Mouse (Mus musculus) midbrain, embryonic 11.5 days (tissue): ENCODE measurements around the gene 1700020D05Rik. TPM values are rescaled to one million over a fixed set of nuclear protein-coding genes. Genes with fewer than 3 reads are reported as not detected.

Experiments used
- ATAC-seq: fragments of 200-750 bp; cut with Nextera tagmentation; 2 replicates; pipeline ENCODE4 v1.8.0; 2017; ENCODE audit warnings: moderate TSS enrichment, moderate library complexity; ENCODE audit not compliant: low FRiP score
- DNase-seq: peaks from one replicate; pipeline ENCODE4 v3.0.0; 2015; ENCODE audit warnings: low spot score; ENCODE audit errors: missing footprints
- H3K27ac ChIP-seq: fragments of 300-500 bp; sonication (generic); 2 replicates; pipeline ENCODE4 v1.5.1; 2014; ENCODE audit warnings: low read depth, low read length
- H3K27me3 ChIP-seq: fragments of 300-500 bp; sonication (generic); 2 replicates; pipeline ENCODE4 v1.6.1; 2014; ENCODE audit warnings: mild to moderate bottlenecking, low read length, moderate library complexity, mixed read lengths; ENCODE audit not compliant: control insufficient read depth, insufficient read depth
- H3K36me3 ChIP-seq: fragments of 300-500 bp; sonication (generic); 2 replicates; pipeline ENCODE4 v1.6.1; 2014; ENCODE audit warnings: mild to moderate bottlenecking, low read length, moderate library complexity, mixed read lengths; ENCODE audit not compliant: control insufficient read depth, insufficient read depth
- H3K4me1 ChIP-seq: fragments of 300-500 bp; sonication (generic); 2 replicates; pipeline ENCODE4 v1.6.1; 2014; ENCODE audit warnings: low read length; ENCODE audit not compliant: control insufficient read depth, insufficient read depth
- H3K4me2 ChIP-seq: fragments of 300-500 bp; sonication (generic); 2 replicates; pipeline ENCODE4 v1.6.1; 2014; ENCODE audit warnings: mild to moderate bottlenecking, moderate library complexity
- H3K4me3 ChIP-seq: fragments of 300-500 bp; sonication (generic); 2 replicates; pipeline ENCODE4 v1.5.1; 2014; ENCODE audit warnings: low read depth, low read length
- H3K9ac ChIP-seq: fragments of 300-500 bp; sonication (generic); 2 replicates; pipeline ENCODE4 v1.6.1; 2014; ENCODE audit warnings: low read length
- H3K9me3 ChIP-seq: fragments of 300-500 bp; sonication (generic); 2 replicates; pipeline ENCODE4 v1.6.1; 2016; ENCODE audit warnings: low read length; ENCODE audit not compliant: control insufficient read depth
- WGBS: fragments of 180-500 bp; shearing (Covaris S2); extraction: QIAGEN DNeasy Blood & Tissue Kit; methylation state at CpG from one replicate; pipeline ENCODE4 v1.1.7; 2014; 5-methylcytosine and 5-hydroxymethylcytosine counted together
- polyA plus RNA-seq: library from polyadenylated mRNA; unstranded; fragments of >200 nt; fragmentation: Nextera tagmentation; extraction: Ambion mirVana; gene quantifications from 2 replicates; pipeline ENCODE4 v1.2.1, GENCODE M21; 2014

The 1700020D05Rik gene
- polyA plus RNA-seq, 1 experiment from 2014 or later, result not detected

GRCm38 (mm10) chr19:5473720-5474119 is 29.9 kb downstream of the 1700020D05Rik start, which contains the start of gene Efemp2:
Gene Efemp2, plus strand, starts transcription at chr19:5473954.
- peak within 1 kb of the TSS; percentile 62 for H3K4me3 ChIP-seq
- H3K4me1 ChIP-seq, result peaks cover 15% of the 10 kb centered on the region
- 0 out of 2 replicates have a peak, but pooled peaks cover 2% of the 10 kb centered on the region for H3K27me3 ChIP-seq
- DNase-seq (peak; percentile 96), ATAC-seq (peak; percentile 78)
- H3K9me3 ChIP-seq, result no peaks in the 10 kb centered on the region
- H3K9ac ChIP-seq, result peak within 1 kb of the TSS; percentile 88
- H3K4me2 ChIP-seq, result peak within 1 kb of the TSS; percentile 95
- under 1% methylated on average over 22 of the region's 22 CpGs for WGBS
- H3K27ac ChIP-seq, result peak within 1 kb of the TSS; percentile 5; the same call in 1 of the 2 replicates
- H3K36me3 ChIP-seq, result no peaks in the 10 kb centered on the region

- DNase-seq, result no peak
- Histone ChIP-seq H3K4me2 (no peak overlapping the region), H3K9ac (no peak overlapping the region), H3K36me3 (no peaks in the 10 kb centered on the region), H3K4me1 (peaks cover 15% of the 10 kb centered on the region), H3K27ac (no peak overlapping the region), H3K27me3 (0 out of 2 replicates have a peak, but pooled peaks cover 2% of the 10 kb centered on the region), H3K9me3 (no peaks in the 10 kb centered on the region), H3K4me3 (no peak overlapping the region)
- ATAC-seq, result no peak
- WGBS, result 80% methylated on average over 3 of the region's 3 CpGs
Measured at GRCm38 (mm10) chr19:5472857-5473256, 30.7 kb downstream of the 1700020D05Rik start.

- Histone ChIP-seq H3K4me1 (peaks cover 15% of the 10 kb centered on the region), H3K27ac (no peak overlapping the region), H3K4me3 (no peak overlapping the region)
Measured at GRCm38 (mm10) chr19:5471846-5472245, 31.7 kb downstream of the 1700020D05Rik start.

GRCm38 (mm10) chr19:5468374-5468773 is 35.2 kb downstream of the 1700020D05Rik start, which contains the start of gene Ctsw:
Gene Ctsw, minus strand, starts transcription at chr19:5468507.
- 65% methylated on average over 5 of the region's 5 CpGs for WGBS
- H3K9ac ChIP-seq, result no peak within 1 kb of the TSS
- H3K9me3 ChIP-seq, result no peaks in the 10 kb centered on the region
- DNase-seq (no peak), ATAC-seq (no peak)
- H3K27ac ChIP-seq, result no peak within 1 kb of the TSS
- peaks cover 5% of the 10 kb centered on the region for H3K4me1 ChIP-seq
- H3K36me3 ChIP-seq, result 0 out of 2 replicates have a peak, but pooled peaks cover 4% of the 10 kb centered on the region
- H3K4me2 ChIP-seq, result no peak within 1 kb of the TSS
- H3K27me3 ChIP-seq, result 0 out of 2 replicates have a peak, but pooled peaks cover under 1% of the 10 kb centered on the region
- H3K4me3 ChIP-seq, result no peak within 1 kb of the TSS

More at GRCm38 (mm10) chr19:5471846-5472245, 31.7 kb downstream of the 1700020D05Rik start:
- H3K4me2 ChIP-seq, result no peak overlapping the region
- ATAC-seq (no peak), DNase-seq (no peak)
- no peak overlapping the region for H3K9ac ChIP-seq
- H3K27me3 ChIP-seq, result 0 out of 2 replicates have a peak, but pooled peaks cover 2% of the 10 kb centered on the region
- H3K36me3 ChIP-seq, result no peaks in the 10 kb centered on the region
- WGBS, result 53% methylated on average over 5 of the region's 5 CpGs
- H3K9me3 ChIP-seq, result no peaks in the 10 kb centered on the region

GRCm38 (mm10) chr19:5466916-5467500 is 36.6 kb downstream of the 1700020D05Rik start:
- DNase-seq, result no peak
- H3K9me3 ChIP-seq, result no peaks in the 10 kb centered on the region
- H3K36me3 ChIP-seq, result 0 out of 2 replicates have a peak, but pooled peaks cover 4% of the 10 kb centered on the region
- no peak for ATAC-seq
- H3K27me3 ChIP-seq, result no peaks in the 10 kb centered on the region
- no peak overlapping the region for H3K4me3 ChIP-seq
- no peak overlapping the region for H3K4me2 ChIP-seq
- H3K27ac ChIP-seq, result no peak overlapping the region
- whole genome bisulfite sequencing, result 94% methylated on average over 6 of the region's 6 CpGs
- peaks cover 5% of the 10 kb centered on the region for H3K4me1 ChIP-seq
- H3K9ac ChIP-seq, result no peak overlapping the region

- no peak for DNase-seq
- Histone ChIP-seq H3K4me2 (no peak overlapping the region), H3K9ac (no peak overlapping the region), H3K9me3 (no peaks in the 10 kb centered on the region), H3K4me1 (peaks cover 12% of the 10 kb centered on the region), H3K4me3 (no peak overlapping the region), H3K27ac (no peak overlapping the region), H3K27me3 (no peaks in the 10 kb centered on the region), H3K36me3 (0 out of 2 replicates have a peak, but pooled peaks cover 4% of the 10 kb centered on the region)
- WGBS, result 96% methylated on average over 8 of the region's 8 CpGs
- no peak for ATAC-seq
Measured at GRCm38 (mm10) chr19:5465037-5465436, 38.5 kb downstream of the 1700020D05Rik start.

GRCm38 (mm10) chr19:5463791-5464562 is 39.6 kb downstream of the 1700020D05Rik start:
- 53% methylated on average over 15 of the region's 15 CpGs for WGBS
- Histone ChIP-seq H3K4me2 (peak overlapping the region; percentile 35), H3K9ac (peak overlapping the region; percentile 55), H3K4me3 (0 out of 2 replicates have a peak overlapping the region, but pooled peaks have one; percentile 15), H3K4me1 (peaks cover 14% of the 10 kb centered on the region), H3K27me3 (no peaks in the 10 kb centered on the region), H3K9me3 (no peaks in the 10 kb centered on the region), H3K36me3 (0 out of 2 replicates have a peak, but pooled peaks cover 4% of the 10 kb centered on the region), H3K27ac (peak overlapping the region; percentile 54)
- ATAC-seq, result peak; percentile 74
- peak; percentile 96 for DNase-seq

- Histone ChIP-seq H3K27me3 (0 out of 2 replicates have a peak, but pooled peaks cover 3% of the 10 kb centered on the region), H3K36me3 (0 out of 2 replicates have a peak, but pooled peaks cover 4% of the 10 kb centered on the region), H3K4me3 (no peak overlapping the region), H3K4me2 (no peak overlapping the region), H3K9me3 (no peaks in the 10 kb centered on the region), H3K9ac (no peak overlapping the region), H3K27ac (no peak overlapping the region), H3K4me1 (peaks cover 14% of the 10 kb centered on the region)
- 89% methylated on average over 9 of the region's 9 CpGs for WGBS
- no peak for DNase-seq
- ATAC-seq, result no peak
Measured at GRCm38 (mm10) chr19:5463212-5463611, 40.4 kb downstream of the 1700020D05Rik start.
